Mouse (Mus musculus): ENCODE results near the gene Gm732.

The Gm732 gene

GRCm38 (mm10) chrX:107948365-107948764 is at the start of gene Gm732:
Gene Gm732 (minus strand): TSS chrX:107948465.
- DNase-seq (ENCODE audit: low read depth in 1 of 2, low spot score in 2 of 2) = no peak

Data from monocyte, adult 2 months (primary cell).